Mouse (Mus musculus) adrenal gland, adult 10 weeks (tissue): ENCODE results near the gene AC131692.1. TPM values are rescaled to one million over a fixed set of nuclear protein-coding genes. Genes with fewer than 3 reads are reported as not detected.

Experiments
- polyA plus RNA-seq: library from polyadenylated mRNA; stranded (reverse); fragments of 350-450 nt; fragmentation: Illumina TruSeq; extraction: RNeasy Lipid Tissue Mini Kit (QIAGEN cat#74804); gene quantifications from one replicate; pipeline ENCODE4 v1.2.3, GENCODE M21; 2014; ENCODE audit warnings: low read depth, low replicate concordance

The AC131692.1 gene
- polyA plus RNA-seq, 1 experiment from 2014 or later = not detected

Other genes starting within 250 kb of the AC131692.1 start
- 4.1 TPM for gene Frmd8, start 219.1 kb upstream of the AC131692.1 start, polyA plus RNA-seq
- 3.4 TPM for gene Slc25a45, start 216.6 kb upstream of the AC131692.1 start, polyA plus RNA-seq
- not detected for gene Tigd3, start 200.3 kb upstream of the AC131692.1 start, polyA plus RNA-seq
- gene Dpf2, start 181.4 kb upstream of the AC131692.1 start, polyA plus RNA-seq = 8.1 TPM
- gene Cdc42ep2, start 169.6 kb upstream of the AC131692.1 start, polyA plus RNA-seq = 1.7 TPM
- gene Pola2, start 130.2 kb upstream of the AC131692.1 start, polyA plus RNA-seq = 3.7 TPM
- not detected for gene Slc22a20, start 108.3 kb upstream of the AC131692.1 start, polyA plus RNA-seq
- 2.1 TPM for gene Capn1, start 78.5 kb upstream of the AC131692.1 start, polyA plus RNA-seq
- gene Syvn1, start 47.8 kb upstream of the AC131692.1 start, polyA plus RNA-seq = 0.82 TPM
- gene Mrpl49, start 36.6 kb upstream of the AC131692.1 start, polyA plus RNA-seq = 39.2 TPM
- gene Fau, start 36.6 kb upstream of the AC131692.1 start, polyA plus RNA-seq = 27.5 TPM
- gene Znhit2, start 33.2 kb upstream of the AC131692.1 start, polyA plus RNA-seq = not detected
- gene Tm7sf2, start 26.0 kb upstream of the AC131692.1 start, polyA plus RNA-seq = 2.7 TPM
- 7.1 TPM for gene Vps51, start 17.2 kb upstream of the AC131692.1 start, polyA plus RNA-seq
- not detected for gene Tmem262, start 14.4 kb upstream of the AC131692.1 start, polyA plus RNA-seq
- not detected for gene Gm28374, start 12.2 kb upstream of the AC131692.1 start, polyA plus RNA-seq
- 1.5 TPM for gene Zfpl1, start 9.5 kb upstream of the AC131692.1 start, polyA plus RNA-seq
- gene Cdca5, start 9.4 kb upstream of the AC131692.1 start, polyA plus RNA-seq = 1.2 TPM
- not detected for gene Naaladl1, start 11.4 kb downstream of the AC131692.1 start, polyA plus RNA-seq
- 0.70 TPM for gene Sac3d1, start 24.2 kb downstream of the AC131692.1 start, polyA plus RNA-seq
- gene Snx15, start 33.9 kb downstream of the AC131692.1 start, polyA plus RNA-seq = 4.0 TPM
- not detected for gene Batf2, start 46.6 kb downstream of the AC131692.1 start, polyA plus RNA-seq
- gene Arl2, start 47.1 kb downstream of the AC131692.1 start, polyA plus RNA-seq = 2.3 TPM
- not detected for gene Majin, start 90.0 kb downstream of the AC131692.1 start, polyA plus RNA-seq
- not detected for gene Gpha2, start 132.0 kb downstream of the AC131692.1 start, polyA plus RNA-seq
- gene Ppp2r5b, start 141.5 kb downstream of the AC131692.1 start, polyA plus RNA-seq = 3.4 TPM
- gene Atg2a, start 147.2 kb downstream of the AC131692.1 start, polyA plus RNA-seq = not detected
- 14.9 TPM for gene Ehd1, start 182.3 kb downstream of the AC131692.1 start, polyA plus RNA-seq
- 2.4 TPM for gene Cdc42bpg, start 212.0 kb downstream of the AC131692.1 start, polyA plus RNA-seq
- 8.8 TPM for gene Men1, start 240.6 kb downstream of the AC131692.1 start, polyA plus RNA-seq
- gene Map4k2, start 246.7 kb downstream of the AC131692.1 start, polyA plus RNA-seq = 6.2 TPM